Mouse (Mus musculus): ENCODE measurements around the gene Ccdc171. TPM values are rescaled to one million over a fixed set of nuclear protein-coding genes. Genes with fewer than 3 reads are reported as not detected.

Gene Ccdc171
- 1.0 and 1.4 TPM in 2 replicates for polyA plus RNA-seq (2015; fragmentation: Nextera tagmentation; extraction: Ambion mirVana)

GRCm38 (mm10) chr4:83524843-83525689 is at the start of gene Ccdc171:
TSS of gene Ccdc171 (plus strand) at chr4:83525545.
- Histone ChIP-seq H3K9me3 (ENCODE audit: control insufficient read depth, low read length) (no peaks in the 10 kb centered on the region), H3K27me3 (ENCODE audit: control insufficient read depth, insufficient read depth, low read length) (no peaks in the 10 kb centered on the region), H3K4me2 (replicated peaks; ENCODE audit: low read depth) (peak within 1 kb of the TSS; percentile 91), H3K27ac (replicated peaks) (peak within 1 kb of the TSS; percentile 94), H3K9ac (ENCODE audit: low read length) (peak within 1 kb of the TSS; percentile 77), H3K4me3 (ENCODE audit: low read depth, low read length) (peak within 1 kb of the TSS; percentile 80), H3K36me3 (ENCODE audit: control insufficient read depth, insufficient read depth, low read length) (no peaks in the 10 kb centered on the region), H3K4me1 (replicated peaks; ENCODE audit: control insufficient read depth, insufficient read depth) (no peaks in the 10 kb centered on the region)
- DNase-seq (ENCODE audit: low spot score) = peak; percentile 98
- peak; percentile 99 for ATAC-seq (ENCODE audit: low FRiP score, low TSS enrichment)
- no peak for TF ChIP-seq EP300 (optimal IDR thresholded peaks at IDR 0.05)
- TF ChIP-seq CTCF (IDR thresholded peaks at IDR 0.05; ENCODE audit: low read depth) = peak; percentile 11; the same call in 1 of the 2 replicates
- under 1% methylated on average over 62 of the region's 73 CpGs for WGBS

DNA sequence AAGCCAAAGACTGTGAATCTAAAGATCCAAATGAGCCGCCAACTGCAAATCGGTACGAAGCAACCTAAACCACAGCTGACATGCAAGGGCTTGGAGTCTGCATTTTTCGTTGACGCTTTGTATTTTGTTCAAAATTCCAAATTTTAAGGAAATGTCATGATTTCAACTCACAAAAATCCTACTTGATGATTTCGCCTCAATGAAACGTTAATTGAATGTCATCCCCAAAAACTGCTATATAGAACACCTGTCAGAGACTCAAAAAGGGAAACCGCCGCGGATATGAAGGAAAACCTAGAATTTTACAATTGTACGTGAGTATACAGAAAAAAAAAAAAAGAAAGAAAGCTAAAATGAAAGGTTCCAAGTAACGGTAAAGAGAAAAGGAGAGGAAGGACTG is 40.1 kb upstream of the Ccdc171 start:
- 23% methylated on average over 12 of the region's 12 CpGs for WGBS
- Histone ChIP-seq H3K4me1 (replicated peaks; ENCODE audit: control insufficient read depth, insufficient read depth) (no peaks in the 10 kb centered on the region), H3K4me2 (replicated peaks; ENCODE audit: low read depth) (peak overlapping the region; percentile 60), H3K9ac (ENCODE audit: low read length) (peak overlapping the region; percentile 82), H3K27me3 (ENCODE audit: control insufficient read depth, insufficient read depth, low read length) (no peaks in the 10 kb centered on the region), H3K36me3 (ENCODE audit: control insufficient read depth, insufficient read depth, low read length) (peaks cover 3% of the 10 kb centered on the region; the same call in 1 of the 2 replicates), H3K4me3 (ENCODE audit: low read depth, low read length) (peak overlapping the region; percentile 93), H3K27ac (replicated peaks) (no peak overlapping the region), H3K9me3 (ENCODE audit: control insufficient read depth, low read length) (no peaks in the 10 kb centered on the region)
- TF ChIP-seq EP300 (optimal IDR thresholded peaks at IDR 0.05) = no peak
- TF ChIP-seq CTCF (IDR thresholded peaks at IDR 0.05; ENCODE audit: low read depth) = no peak
- no peak for ATAC-seq (ENCODE audit: low FRiP score, low TSS enrichment)
- no peak for DNase-seq (ENCODE audit: low spot score)

DNA sequence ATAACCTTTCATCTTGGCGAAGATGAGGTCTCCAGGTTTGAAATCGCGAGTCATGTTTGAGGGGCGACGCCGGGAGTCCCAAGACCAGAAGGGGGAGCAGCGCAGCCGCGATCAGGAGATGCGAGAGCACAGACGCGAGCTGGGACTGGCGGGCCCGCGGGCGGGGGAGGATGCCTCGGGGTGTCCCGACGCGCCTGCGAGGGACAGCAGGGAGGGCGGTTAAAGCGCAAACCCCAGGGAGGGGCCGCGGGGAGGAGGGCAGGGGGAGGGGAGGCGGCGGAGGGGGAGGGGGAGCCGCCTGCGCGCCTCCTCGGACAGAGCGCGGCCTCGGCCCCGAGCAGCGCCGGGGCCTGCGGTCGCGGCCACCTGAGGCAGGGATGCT is 39.6 kb upstream of the Ccdc171 start:
- Histone ChIP-seq H3K4me1 (replicated peaks; ENCODE audit: control insufficient read depth, insufficient read depth) (no peaks in the 10 kb centered on the region), H3K9me3 (ENCODE audit: control insufficient read depth, low read length) (no peaks in the 10 kb centered on the region), H3K4me2 (replicated peaks; ENCODE audit: low read depth) (peak overlapping the region; percentile 60), H3K4me3 (ENCODE audit: low read depth, low read length) (peak overlapping the region; percentile 93), H3K36me3 (ENCODE audit: control insufficient read depth, insufficient read depth, low read length) (peaks cover 3% of the 10 kb centered on the region; the same call in 1 of the 2 replicates), H3K9ac (ENCODE audit: low read length) (peak overlapping the region; percentile 82), H3K27me3 (ENCODE audit: control insufficient read depth, insufficient read depth, low read length) (no peaks in the 10 kb centered on the region), H3K27ac (replicated peaks) (peak overlapping the region; percentile 91)
- no peak for TF ChIP-seq EP300 (optimal IDR thresholded peaks at IDR 0.05)
- TF ChIP-seq CTCF (IDR thresholded peaks at IDR 0.05; ENCODE audit: low read depth) = peak; percentile 82
- DNase-seq (ENCODE audit: low spot score) (peak; percentile 83), ATAC-seq (ENCODE audit: low FRiP score, low TSS enrichment) (peak; percentile 82)
- WGBS = 2% methylated on average over 22 of the region's 40 CpGs

GRCm38 (mm10) chr4:83486117-83486901 is 39.0 kb upstream of the Ccdc171 start, which contains the start of gene Psip1:
TSS of gene Psip1 (minus strand) at chr4:83486459.
- H3K9me3 ChIP-seq (ENCODE audit: control insufficient read depth, low read length) = no peaks in the 10 kb centered on the region
- H3K4me1 ChIP-seq (replicated peaks; ENCODE audit: control insufficient read depth, insufficient read depth) = no peaks in the 10 kb centered on the region
- H3K27ac ChIP-seq (replicated peaks) = peak within 1 kb of the TSS; percentile 91
- peaks cover 3% of the 10 kb centered on the region; the same call in 1 of the 2 replicates for H3K36me3 ChIP-seq (ENCODE audit: control insufficient read depth, insufficient read depth, low read length)
- peak; percentile 84 for DNase-seq (ENCODE audit: low spot score)
- no peaks in the 10 kb centered on the region for H3K27me3 ChIP-seq (ENCODE audit: control insufficient read depth, insufficient read depth, low read length)
- ATAC-seq (ENCODE audit: low FRiP score, low TSS enrichment) = peak; percentile 92
- H3K9ac ChIP-seq (ENCODE audit: low read length) = peak within 1 kb of the TSS; percentile 82
- H3K4me3 ChIP-seq (ENCODE audit: low read depth, low read length) = peak within 1 kb of the TSS; percentile 93
- peak within 1 kb of the TSS; percentile 60 for H3K4me2 ChIP-seq (replicated peaks; ENCODE audit: low read depth)
- no peak for TF ChIP-seq EP300 (optimal IDR thresholded peaks at IDR 0.05)
- TF ChIP-seq CTCF (IDR thresholded peaks at IDR 0.05; ENCODE audit: low read depth) = peak; percentile 52
- WGBS = under 1% methylated on average over 38 of the region's 86 CpGs

- H3K9ac ChIP-seq (ENCODE audit: low read length) = no peak overlapping the region
- TF ChIP-seq CTCF (IDR thresholded peaks at IDR 0.05; ENCODE audit: low read depth) (no peak), EP300 (optimal IDR thresholded peaks at IDR 0.05) (no peak)
- H3K4me3 ChIP-seq (ENCODE audit: low read depth, low read length) = no peak overlapping the region
- 29% methylated on average over 5 of the region's 5 CpGs for WGBS
- no peak for ATAC-seq (ENCODE audit: low FRiP score, low TSS enrichment)
- no peak overlapping the region for H3K27ac ChIP-seq (replicated peaks)
- no peaks in the 10 kb centered on the region for H3K9me3 ChIP-seq (ENCODE audit: control insufficient read depth, low read length)
- H3K4me2 ChIP-seq (replicated peaks; ENCODE audit: low read depth) = no peak overlapping the region
- no peaks in the 10 kb centered on the region for H3K36me3 ChIP-seq (ENCODE audit: control insufficient read depth, insufficient read depth, low read length)
- H3K27me3 ChIP-seq (ENCODE audit: control insufficient read depth, insufficient read depth, low read length) = no peaks in the 10 kb centered on the region
- no peak for DNase-seq (ENCODE audit: low spot score)
- H3K4me1 ChIP-seq (replicated peaks; ENCODE audit: control insufficient read depth, insufficient read depth) = no peaks in the 10 kb centered on the region
Measured at GRCm38 (mm10) chr4:83489121-83489520, 36.2 kb upstream of the Ccdc171 start.
